Mouse (Mus musculus) midbrain, embryonic 13.5 days (tissue): ENCODE results near the gene Prkg2. TPM values are rescaled to one million over a fixed set of nuclear protein-coding genes. Genes with fewer than 3 reads are reported as not detected.

Experiments
- ATAC-seq: fragments of 200-750 bp; cut with Nextera tagmentation; 2 replicates; pipeline ENCODE4 v1.8.0; 2017; ENCODE audit warnings: mild to moderate bottlenecking, moderate TSS enrichment, moderate library complexity
- H3K27ac ChIP-seq: fragments of 300-500 bp; sonication (generic); 2 replicates; pipeline ENCODE4 v1.5.1; 2015; ENCODE audit warnings: inconsistent platforms, mild to moderate bottlenecking, moderate library complexity
- H3K27me3 ChIP-seq: fragments of 300-500 bp; sonication (generic); 2 replicates; pipeline ENCODE4 v1.6.1; 2015; ENCODE audit warnings: mild to moderate bottlenecking, inconsistent platforms
- H3K36me3 ChIP-seq: fragments of 300-500 bp; sonication (generic); 2 replicates; pipeline ENCODE4 v1.6.1; 2015; ENCODE audit warnings: mild to moderate bottlenecking, inconsistent platforms
- H3K4me1 ChIP-seq: fragments of 300-500 bp; sonication (generic); replicated peaks from 2 replicates; pipeline ENCODE4 v1.6.1; 2015; ENCODE audit warnings: inconsistent platforms
- H3K4me2 ChIP-seq: fragments of 300-500 bp; sonication (generic); replicated peaks from 2 replicates; pipeline ENCODE4 v1.6.1; 2015; ENCODE audit warnings: moderate library complexity, mild to moderate bottlenecking, inconsistent platforms
- H3K4me3 ChIP-seq: fragments of 300-500 bp; sonication (generic); replicated peaks from 2 replicates; pipeline ENCODE4 v1.5.1; 2015; ENCODE audit warnings: mild to moderate bottlenecking, inconsistent platforms
- H3K9ac ChIP-seq: fragments of 300-500 bp; sonication (generic); replicated peaks from 2 replicates; pipeline ENCODE4 v1.6.1; 2015; ENCODE audit warnings: mild to moderate bottlenecking, inconsistent platforms
- H3K9me3 ChIP-seq: fragments of 300-500 bp; sonication (generic); 2 replicates; pipeline ENCODE4 v1.6.1; 2016; ENCODE audit warnings: mild to moderate bottlenecking, inconsistent platforms
- WGBS: fragments of 180-500 bp; shearing (Covaris S2); methylation state at CpG from one replicate; pipeline ENCODE4 v1.1.7; 2015; 5-methylcytosine and 5-hydroxymethylcytosine counted together
- polyA plus RNA-seq: library from polyadenylated mRNA; unstranded; fragments of >200 nt; fragmentation: Nextera tagmentation; extraction: Ambion mirVana; gene quantifications from 2 replicates; pipeline ENCODE4 v1.2.1, GENCODE M21; 2015

Prkg2 gene
- polyA plus RNA-seq, 1 experiment from 2014 or later: 1.5 TPM

DNA sequence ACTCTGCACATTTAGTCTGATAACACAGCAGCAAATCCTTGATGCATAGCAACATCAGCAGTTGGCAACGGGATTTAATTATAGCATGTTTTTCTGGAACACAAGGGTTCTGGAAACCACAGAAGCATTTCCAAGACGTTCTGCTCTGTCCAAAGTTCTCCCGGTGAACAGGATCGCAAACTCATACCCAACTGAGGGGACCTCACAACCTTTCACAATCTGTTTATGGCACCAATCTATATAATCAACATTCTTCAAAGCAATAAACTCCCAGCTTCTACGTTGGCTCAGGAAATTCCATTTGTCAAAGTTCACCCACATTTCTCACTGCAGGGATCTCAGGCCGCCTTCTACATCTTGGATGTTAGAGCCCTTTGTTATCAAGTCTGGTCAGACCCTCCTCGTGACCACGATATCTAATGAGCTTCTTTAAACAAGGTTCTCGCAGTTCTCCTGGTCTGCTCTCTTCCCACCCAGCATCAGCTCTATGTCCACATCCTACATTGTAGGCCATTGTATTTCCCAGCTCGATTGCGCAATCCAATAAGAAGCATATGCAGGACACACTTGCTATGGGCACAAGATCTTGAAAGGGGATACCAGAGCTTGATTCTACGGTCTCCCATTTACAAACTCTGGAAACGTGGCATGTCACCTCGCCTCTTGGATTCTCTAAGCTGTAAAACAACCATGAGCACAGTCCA, 26.6 kb downstream of the Prkg2 start:
- ATAC-seq: no peak
- no peaks in the 10 kb centered on the region for H3K4me1 ChIP-seq
- H3K27me3 ChIP-seq: no peaks in the 10 kb centered on the region
- no peak overlapping the region for H3K9ac ChIP-seq
- H3K9me3 ChIP-seq: no peaks in the 10 kb centered on the region
- no peak overlapping the region for H3K27ac ChIP-seq
- H3K4me3 ChIP-seq: no peak overlapping the region
- no peaks in the 10 kb centered on the region for H3K36me3 ChIP-seq
- H3K4me2 ChIP-seq: no peak overlapping the region
- 91% methylated on average over 14 of the region's 14 CpGs for WGBS

DNA sequence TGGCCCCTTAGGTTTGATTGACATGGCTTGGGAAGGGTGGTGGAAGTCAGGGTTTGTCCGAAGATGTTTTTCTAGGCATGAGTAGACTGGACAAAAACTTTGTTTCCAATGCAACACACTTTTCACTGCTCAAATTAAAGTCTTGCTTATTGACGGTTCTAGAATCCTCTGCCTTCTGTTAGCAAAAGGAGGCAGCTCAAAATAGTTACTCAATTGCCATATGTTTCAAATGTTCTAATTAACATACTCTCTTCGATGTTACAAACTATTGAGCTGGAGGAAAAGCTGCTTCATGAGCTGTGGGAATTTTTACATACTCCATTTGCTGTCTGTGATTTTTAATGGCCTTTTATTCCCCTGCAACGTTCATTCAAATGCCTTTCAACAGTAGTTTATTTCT, 39.0 kb downstream of the Prkg2 start:
- no peaks in the 10 kb centered on the region for H3K36me3 ChIP-seq
- H3K27ac ChIP-seq: no peak overlapping the region
- no peaks in the 10 kb centered on the region for H3K9me3 ChIP-seq
- H3K4me1 ChIP-seq: peaks cover 13% of the 10 kb centered on the region; the same call in 1 of the 2 replicates
- ATAC-seq: no peak
- 62% methylated on average over 4 of the region's 4 CpGs for WGBS
- no peak overlapping the region for H3K4me2 ChIP-seq
- H3K4me3 ChIP-seq: no peak overlapping the region
- H3K27me3 ChIP-seq: no peaks in the 10 kb centered on the region
- H3K9ac ChIP-seq: no peak overlapping the region

DNA sequence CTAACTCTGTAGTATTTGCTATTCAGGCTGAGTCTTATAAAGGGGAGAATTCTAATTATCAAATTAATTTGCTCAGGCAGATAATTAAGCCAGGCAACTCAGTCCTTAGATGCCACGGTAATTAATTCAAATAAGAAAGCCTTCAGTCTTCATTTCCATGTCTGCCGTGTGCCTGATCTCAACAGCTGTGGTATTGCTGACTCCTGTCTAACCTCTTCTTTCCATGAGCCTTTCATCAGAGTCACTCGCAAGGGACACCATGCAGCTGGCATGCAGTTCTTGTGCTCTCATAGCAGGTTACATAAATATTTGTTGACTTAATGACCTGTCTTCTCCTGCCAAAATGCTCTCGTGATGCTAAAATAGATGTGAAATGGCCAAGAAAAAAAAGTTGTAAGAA, 41.4 kb downstream of the Prkg2 start:
- ATAC-seq: peak; percentile 77; the same call in 1 of the 2 replicates
- Histone ChIP-seq H3K9ac (no peak overlapping the region), H3K27me3 (no peaks in the 10 kb centered on the region), H3K9me3 (no peaks in the 10 kb centered on the region), H3K4me1 (peaks cover 13% of the 10 kb centered on the region; the same call in 1 of the 2 replicates), H3K36me3 (no peaks in the 10 kb centered on the region), H3K4me2 (no peak overlapping the region), H3K27ac (no peak overlapping the region), H3K4me3 (no peak overlapping the region)
- WGBS: 42% methylated on average over 4 of the region's 4 CpGs

DNA sequence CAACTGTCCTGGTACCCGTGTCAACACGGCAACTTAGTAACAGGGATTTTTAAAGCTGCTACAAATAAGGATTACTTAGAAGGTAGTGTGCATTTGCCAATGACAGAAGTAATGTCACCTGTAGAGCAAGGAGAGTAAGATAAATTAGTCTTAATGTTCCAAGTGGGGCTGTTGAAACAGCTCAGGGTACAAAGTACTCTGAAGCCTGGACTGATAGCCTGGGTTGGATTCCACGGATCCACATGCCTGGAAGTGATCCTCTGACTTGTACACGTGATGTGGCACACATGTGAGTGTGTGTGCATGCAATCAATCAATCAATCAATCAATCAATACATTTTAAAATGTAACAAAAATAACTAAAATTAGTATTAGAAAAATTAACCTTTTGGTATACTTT, 45.6 kb downstream of the Prkg2 start:
- H3K9ac ChIP-seq: no peak overlapping the region
- no peak overlapping the region for H3K4me3 ChIP-seq
- H3K4me2 ChIP-seq: no peak overlapping the region
- peaks cover 24% of the 10 kb centered on the region for H3K4me1 ChIP-seq
- no peaks in the 10 kb centered on the region for H3K27me3 ChIP-seq
- no peak overlapping the region for H3K27ac ChIP-seq
- ATAC-seq: no peak
- H3K9me3 ChIP-seq: no peaks in the 10 kb centered on the region
- 91% methylated on average over 4 of the region's 4 CpGs for WGBS
- H3K36me3 ChIP-seq: no peaks in the 10 kb centered on the region

DNA sequence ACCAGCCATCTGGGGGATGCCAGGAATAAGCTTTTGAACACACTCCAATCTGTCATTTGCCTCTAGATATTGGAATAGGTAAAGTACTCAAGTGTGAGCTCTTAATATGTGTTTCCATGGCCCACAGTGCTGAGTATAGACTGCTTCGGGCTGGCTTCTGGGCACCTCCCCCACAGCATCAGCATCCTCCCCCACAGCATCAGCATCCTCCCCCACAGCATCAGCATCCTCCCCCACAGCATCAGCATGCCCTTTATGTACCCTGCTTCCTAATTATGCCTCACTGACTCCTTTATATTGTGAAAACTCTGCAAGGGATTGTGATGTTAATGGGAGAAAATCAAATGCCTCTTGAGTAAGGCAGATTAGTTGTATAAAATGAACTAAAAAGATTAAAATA, 49.5 kb downstream of the Prkg2 start:
- no peaks in the 10 kb centered on the region for H3K9me3 ChIP-seq
- H3K9ac ChIP-seq: no peak overlapping the region
- no peak overlapping the region for H3K4me2 ChIP-seq
- peak; percentile 89 for ATAC-seq
- no peak overlapping the region for H3K4me3 ChIP-seq
- H3K36me3 ChIP-seq: no peaks in the 10 kb centered on the region
- H3K4me1 ChIP-seq: peaks cover 40% of the 10 kb centered on the region
- WGBS: 17% methylated on average over 1 of the region's 1 CpGs
- peak overlapping the region; percentile 52; the same call in 1 of the 2 replicates for H3K27ac ChIP-seq
- H3K27me3 ChIP-seq: no peaks in the 10 kb centered on the region

DNA sequence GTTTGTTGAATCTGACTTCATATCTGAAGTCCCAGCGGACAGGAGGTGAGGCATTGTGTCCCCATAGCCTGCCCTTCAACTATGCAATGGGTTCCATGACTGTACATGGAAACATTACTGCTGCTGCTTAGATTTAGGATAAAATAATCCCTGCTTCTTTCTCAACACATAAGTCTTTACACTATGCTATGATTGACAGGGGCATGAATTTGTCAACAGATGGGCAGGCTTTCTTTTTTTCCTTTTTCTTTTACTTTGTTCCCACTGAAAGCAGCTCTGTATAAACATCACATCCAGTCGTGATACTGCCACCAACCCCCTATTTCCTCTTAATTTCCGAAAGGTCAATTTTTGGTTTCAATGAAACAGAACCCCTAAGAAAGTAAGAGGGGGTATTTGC, 50.0 kb downstream of the Prkg2 start:
- Histone ChIP-seq H3K27me3 (no peaks in the 10 kb centered on the region), H3K36me3 (no peaks in the 10 kb centered on the region), H3K4me3 (no peak overlapping the region), H3K9ac (no peak overlapping the region), H3K27ac (peak overlapping the region; percentile 39; the same call in 1 of the 2 replicates), H3K9me3 (no peaks in the 10 kb centered on the region), H3K4me2 (no peak overlapping the region), H3K4me1 (peaks cover 40% of the 10 kb centered on the region)
- 58% methylated on average over 3 of the region's 3 CpGs for WGBS
- ATAC-seq: no peak

DNA sequence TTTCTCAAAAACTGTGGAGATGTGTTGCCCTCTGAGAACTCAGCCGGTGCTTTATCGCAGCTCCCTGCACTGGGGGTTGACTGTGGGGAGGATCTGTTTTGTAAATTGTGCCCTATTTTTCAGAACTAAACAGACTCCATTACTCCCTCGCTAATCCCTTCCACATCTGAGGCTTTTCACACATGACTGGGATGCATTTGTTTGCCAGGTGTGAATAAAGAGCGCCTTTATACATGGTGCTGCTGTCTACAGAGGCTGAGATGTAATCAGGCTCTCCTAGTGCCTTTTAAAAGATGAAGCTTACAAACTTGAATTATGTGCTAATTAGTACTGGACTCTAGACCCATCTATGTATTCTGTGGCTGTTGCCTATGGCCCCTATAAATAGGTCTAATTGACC, 50.7 kb downstream of the Prkg2 start:
- Histone ChIP-seq H3K36me3 (no peaks in the 10 kb centered on the region), H3K27me3 (no peaks in the 10 kb centered on the region), H3K9me3 (no peaks in the 10 kb centered on the region), H3K9ac (no peak overlapping the region; the same call in 1 of the 2 replicates), H3K27ac (peak overlapping the region; percentile 41), H3K4me1 (peaks cover 40% of the 10 kb centered on the region), H3K4me3 (no peak overlapping the region), H3K4me2 (no peak overlapping the region)
- WGBS: 9% methylated on average over 4 of the region's 4 CpGs
- 0 out of 2 replicates have a peak, but pooled peaks have one; percentile 18 for ATAC-seq

DNA sequence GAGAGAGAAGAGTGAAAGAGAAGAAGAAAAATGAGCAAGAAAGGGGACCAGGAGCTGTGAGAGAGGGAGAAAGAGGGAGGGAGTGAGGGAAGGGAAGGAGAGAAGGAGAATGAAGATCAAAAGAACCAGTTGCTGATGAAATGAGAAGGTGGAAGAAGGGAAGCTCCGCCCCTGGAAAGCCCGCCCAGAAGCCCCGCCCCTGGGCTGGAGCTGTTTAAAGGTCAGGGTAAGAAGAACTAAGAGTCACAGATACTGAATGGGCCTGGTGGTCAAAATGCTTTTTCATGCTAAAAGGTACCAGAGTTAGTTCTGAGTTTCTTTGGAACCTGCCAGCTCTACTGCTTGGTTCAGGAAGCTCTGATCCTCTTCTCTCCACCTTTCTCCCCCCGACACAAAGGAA, 51.1 kb downstream of the Prkg2 start:
- H3K27me3 ChIP-seq: no peaks in the 10 kb centered on the region
- H3K27ac ChIP-seq: peak overlapping the region; percentile 41; the same call in 1 of the 2 replicates
- H3K4me3 ChIP-seq: no peak overlapping the region
- peaks cover 40% of the 10 kb centered on the region for H3K4me1 ChIP-seq
- H3K36me3 ChIP-seq: no peaks in the 10 kb centered on the region
- WGBS: 14% methylated on average over 4 of the region's 4 CpGs
- ATAC-seq: no peak
- no peak overlapping the region for H3K4me2 ChIP-seq
- no peak overlapping the region; the same call in 1 of the 2 replicates for H3K9ac ChIP-seq
- no peaks in the 10 kb centered on the region for H3K9me3 ChIP-seq

DNA sequence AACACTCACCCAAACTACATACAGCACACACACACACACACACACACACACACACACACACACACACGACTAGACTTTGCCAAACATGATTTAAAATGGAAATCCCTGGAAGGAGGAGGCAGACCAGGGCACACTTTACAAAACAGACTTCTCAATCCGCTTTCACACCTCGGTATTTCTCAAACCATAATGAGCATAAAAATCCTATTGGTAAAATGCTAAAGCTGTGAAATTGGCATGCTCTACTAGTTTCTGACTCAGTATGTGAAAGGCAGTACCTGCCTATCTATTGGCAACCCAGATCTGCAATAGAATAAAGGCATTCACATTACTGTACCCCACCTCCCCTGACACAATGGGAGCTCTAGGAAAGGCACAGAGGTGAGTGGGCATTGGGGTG, 52.1 kb downstream of the Prkg2 start:
- ATAC-seq: peak; percentile 18; the same call in 1 of the 2 replicates
- H3K4me3 ChIP-seq: no peak overlapping the region
- 55% methylated on average over 3 of the region's 3 CpGs for WGBS

DNA sequence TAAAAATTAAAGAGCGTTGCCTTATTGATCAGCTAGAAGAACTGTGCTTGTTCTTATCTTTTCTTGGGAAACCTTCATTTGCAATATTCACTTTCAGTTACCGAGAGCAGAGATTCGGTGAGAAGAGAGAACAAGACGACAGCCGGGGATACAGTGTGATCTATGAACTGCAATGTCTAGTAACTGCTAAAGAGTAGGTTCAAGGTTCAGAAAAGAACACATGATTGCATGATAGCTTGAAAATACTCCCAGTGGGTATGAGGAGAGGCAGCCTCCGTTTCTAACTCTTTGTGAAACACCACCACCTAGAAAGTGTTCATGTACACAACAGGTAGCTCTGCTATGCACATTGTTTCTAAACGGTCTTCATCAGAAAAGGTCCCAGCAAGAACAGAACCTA, 55.8 kb downstream of the Prkg2 start:
- ATAC-seq: no peak
- Histone ChIP-seq H3K9ac (no peak overlapping the region), H3K4me3 (no peak overlapping the region), H3K4me1 (peaks cover 22% of the 10 kb centered on the region), H3K9me3 (no peaks in the 10 kb centered on the region), H3K27me3 (no peaks in the 10 kb centered on the region), H3K4me2 (no peak overlapping the region), H3K36me3 (no peaks in the 10 kb centered on the region), H3K27ac (no peak overlapping the region)
- WGBS: 90% methylated on average over 7 of the region's 7 CpGs

More for the DNA sequence above, 52.1 kb downstream of the Prkg2 start:
- H3K27ac ChIP-seq: no peak overlapping the region
- no peaks in the 10 kb centered on the region for H3K27me3 ChIP-seq
- no peak overlapping the region for H3K9ac ChIP-seq
- H3K36me3 ChIP-seq: no peaks in the 10 kb centered on the region
- H3K9me3 ChIP-seq: no peaks in the 10 kb centered on the region
- peaks cover 39% of the 10 kb centered on the region for H3K4me1 ChIP-seq
- H3K4me2 ChIP-seq: no peak overlapping the region

DNA sequence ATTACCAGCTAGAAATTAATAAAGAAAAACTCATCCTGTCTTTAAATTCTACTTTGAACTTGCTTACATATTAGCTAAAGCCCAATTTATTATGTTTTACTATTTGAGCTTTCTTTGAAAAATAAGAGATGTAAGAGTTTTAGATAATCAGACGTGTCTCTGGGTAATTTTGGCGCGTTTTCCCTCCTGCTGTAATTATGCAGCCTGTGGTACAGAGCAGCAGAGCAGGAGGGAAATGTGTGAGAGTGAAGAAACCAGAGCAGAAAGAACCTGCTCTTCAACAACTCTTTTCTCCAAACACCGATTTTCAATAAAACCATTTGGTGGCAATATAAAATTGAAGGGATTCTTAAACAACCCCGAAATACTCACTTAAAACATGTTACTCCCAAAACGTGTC, 58.8 kb downstream of the Prkg2 start:
- Histone ChIP-seq H3K9me3 (no peaks in the 10 kb centered on the region), H3K27ac (no peak overlapping the region), H3K4me1 (peaks cover 12% of the 10 kb centered on the region), H3K4me2 (no peak overlapping the region), H3K36me3 (no peaks in the 10 kb centered on the region), H3K9ac (no peak overlapping the region), H3K4me3 (no peak overlapping the region), H3K27me3 (no peaks in the 10 kb centered on the region)
- no peak for ATAC-seq
- 90% methylated on average over 6 of the region's 6 CpGs for WGBS

DNA sequence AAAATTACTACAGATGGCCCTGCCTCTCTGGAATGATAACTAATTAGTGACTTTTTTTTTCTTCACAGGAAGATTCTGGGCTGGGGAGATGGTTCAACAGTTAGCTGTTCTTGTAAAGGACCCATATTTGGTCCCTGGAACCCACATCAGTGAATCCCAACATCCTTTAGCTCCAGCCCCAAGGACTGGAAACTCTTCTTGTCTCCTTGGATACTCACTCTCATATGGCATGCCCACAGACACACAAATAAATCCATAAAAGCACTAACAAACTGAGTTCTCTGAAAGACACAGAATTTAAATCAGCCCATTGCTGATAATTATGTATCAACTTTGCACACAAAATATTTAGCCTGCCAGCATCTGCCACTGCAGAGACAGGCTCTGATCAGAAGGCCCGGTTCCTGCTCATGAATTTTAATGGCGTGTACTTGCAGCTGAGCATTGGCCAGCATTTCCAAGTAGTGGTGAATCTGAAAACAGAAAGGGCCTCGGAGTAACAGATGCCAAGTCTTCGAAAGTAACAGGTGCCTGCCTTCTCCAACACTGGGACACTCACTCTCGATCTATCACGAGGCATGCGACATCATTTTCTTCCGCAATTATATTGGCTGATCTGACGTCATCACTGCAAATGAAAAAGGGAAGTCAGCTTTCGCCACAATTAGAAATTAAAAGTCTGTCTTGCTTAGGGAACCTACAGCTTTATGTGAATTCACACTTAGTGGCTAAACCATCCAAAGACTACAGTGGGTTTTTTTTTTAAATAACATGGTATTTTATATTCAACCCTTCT, 61.1 kb downstream of the Prkg2 start:
- H3K27ac ChIP-seq: peak overlapping the region; percentile 68
- H3K9me3 ChIP-seq: no peaks in the 10 kb centered on the region
- 0 out of 2 replicates have a peak overlapping the region, but pooled peaks have one; percentile 3 for H3K4me2 ChIP-seq
- no peak overlapping the region for H3K4me3 ChIP-seq
- 34% methylated on average over 10 of the region's 10 CpGs for WGBS
- peaks cover 12% of the 10 kb centered on the region for H3K4me1 ChIP-seq
- no peaks in the 10 kb centered on the region for H3K36me3 ChIP-seq
- no peak overlapping the region for H3K9ac ChIP-seq
- H3K27me3 ChIP-seq: no peaks in the 10 kb centered on the region
- peak; percentile 79 for ATAC-seq
